Mouse (Mus musculus): ENCODE data around the gene U2af2. TPM values are rescaled to one million over a fixed set of nuclear protein-coding genes. Genes with fewer than 3 reads are reported as not detected.

The U2af2 gene
- polyA plus RNA-seq, 1 experiment from 2014 or later, result 130 TPM

- peaks cover 26% of the 10 kb centered on the region for H3K36me3 ChIP-seq
- H3K27ac ChIP-seq, result peak overlapping the region; percentile 95
- 11% methylated on average over 6 of the region's 6 CpGs for WGBS
Measured at GRCm38 (mm10) chr7:5080815-5081214, 18.9 kb downstream of the U2af2 start.

DNA sequence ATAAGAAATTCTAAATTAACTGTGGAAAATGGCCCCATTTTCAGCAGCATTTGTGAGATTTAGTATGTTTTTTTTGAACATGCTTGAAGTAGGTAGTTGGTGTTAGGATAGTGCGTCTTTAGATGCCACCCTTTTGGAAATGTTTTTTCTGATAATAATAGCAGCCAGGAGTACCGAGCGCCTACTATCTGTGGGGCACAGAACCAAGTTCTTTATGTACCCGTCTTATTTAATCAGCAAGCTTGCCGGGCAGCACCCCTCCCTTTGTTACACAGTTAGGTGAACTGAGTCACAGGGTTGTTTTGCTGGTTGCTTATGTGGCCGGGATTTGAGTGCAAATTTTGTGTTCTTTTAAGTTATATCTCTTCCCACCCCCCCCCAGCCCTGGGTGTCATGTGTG lies 19.3 kb downstream of the U2af2 start:
- Histone ChIP-seq H3K4me2 (replicated peaks) (peak overlapping the region; percentile 68), H3K9ac (0 out of 2 replicates have a peak overlapping the region, but pooled peaks have one; percentile 99), H3K27ac (no peak overlapping the region), H3K27me3 (replicated peaks) (no peaks in the 10 kb centered on the region), H3K36me3 (peaks cover 23% of the 10 kb centered on the region), H3K4me3 (replicated peaks) (peak overlapping the region; percentile 99), H3K4me1 (replicated peaks) (peaks cover 8% of the 10 kb centered on the region), H3K9me3 (no peaks in the 10 kb centered on the region)
- ATAC-seq, result no peak
- WGBS, result 57% methylated on average over 6 of the region's 6 CpGs

More at GRCm38 (mm10) chr7:5080815-5081214, 18.9 kb downstream of the U2af2 start:
- H3K4me1 ChIP-seq (replicated peaks), result peaks cover 8% of the 10 kb centered on the region
- no peaks in the 10 kb centered on the region for H3K9me3 ChIP-seq
- peak overlapping the region; percentile 99 for H3K4me3 ChIP-seq (replicated peaks)
- no peak for ATAC-seq
- H3K27me3 ChIP-seq (replicated peaks), result no peaks in the 10 kb centered on the region
- H3K4me2 ChIP-seq (replicated peaks), result peak overlapping the region; percentile 68
- peak overlapping the region; percentile 99 for H3K9ac ChIP-seq

- Histone ChIP-seq H3K36me3 (peaks cover 19% of the 10 kb centered on the region), H3K27ac (peak overlapping the region; percentile 6; the same call in 1 of the 2 replicates), H3K9me3 (no peaks in the 10 kb centered on the region), H3K9ac (no peak overlapping the region), H3K4me3 (replicated peaks) (peak overlapping the region; percentile 99; the same call in 1 of the 2 replicates), H3K4me1 (replicated peaks) (peaks cover 8% of the 10 kb centered on the region), H3K27me3 (replicated peaks) (no peaks in the 10 kb centered on the region), H3K4me2 (replicated peaks) (peak overlapping the region; percentile 68)
- 87% methylated on average over 2 of the region's 2 CpGs for WGBS
- no peak for ATAC-seq
Measured at GRCm38 (mm10) chr7:5081939-5082338, 20.0 kb downstream of the U2af2 start.

DNA sequence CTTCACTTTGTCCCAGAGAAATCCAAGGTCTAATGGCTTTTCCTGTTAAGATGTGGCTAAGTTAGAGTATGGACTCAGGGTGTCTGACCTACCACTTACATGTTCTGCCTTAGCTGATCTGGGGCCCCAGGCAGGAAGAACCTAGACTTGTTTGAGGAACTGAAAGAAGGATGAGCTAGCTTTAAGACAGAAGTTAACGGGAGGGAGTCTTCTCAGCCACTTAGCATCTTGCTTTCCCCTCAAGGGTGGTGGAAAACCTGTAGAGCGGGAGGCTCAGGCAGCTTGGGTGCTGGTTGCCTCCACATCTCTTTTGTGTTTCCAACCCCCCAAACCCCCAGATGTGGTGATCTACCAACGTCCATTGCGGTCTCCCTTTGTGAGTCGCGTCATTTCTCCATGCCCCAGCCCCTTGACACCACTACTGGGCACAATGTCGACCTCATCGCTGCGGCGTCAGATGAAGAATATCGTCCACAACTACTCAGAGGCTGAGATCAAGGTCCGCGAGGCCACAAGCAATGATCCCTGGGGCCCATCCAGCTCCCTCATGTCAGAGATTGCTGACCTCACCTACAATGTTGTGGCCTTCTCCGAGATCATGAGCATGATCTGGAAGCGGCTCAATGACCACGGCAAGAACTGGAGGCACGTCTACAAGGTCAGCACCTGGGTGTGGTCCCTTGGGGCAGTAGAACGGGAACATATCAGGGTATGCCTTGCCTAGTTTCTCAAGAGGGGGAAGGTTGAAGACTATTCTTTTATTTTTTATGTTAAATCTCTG lies 21.6 kb downstream of the U2af2 start:
- Histone ChIP-seq H3K27me3 (replicated peaks) (no peaks in the 10 kb centered on the region), H3K27ac (0 out of 2 replicates have a peak overlapping the region, but pooled peaks have one; percentile 32), H3K9ac (0 out of 2 replicates have a peak overlapping the region, but pooled peaks have one; percentile 10), H3K4me2 (replicated peaks) (peak overlapping the region; percentile 32), H3K4me3 (replicated peaks) (no peak overlapping the region), H3K4me1 (replicated peaks) (peaks cover 10% of the 10 kb centered on the region), H3K36me3 (peaks cover 12% of the 10 kb centered on the region), H3K9me3 (no peaks in the 10 kb centered on the region)
- no peak for ATAC-seq
- 85% methylated on average over 18 of the region's 18 CpGs for WGBS

GRCm38 (mm10) chr7:5085512-5085911 lies 23.6 kb downstream of the U2af2 start:
- Histone ChIP-seq H3K4me1 (replicated peaks) (peaks cover 11% of the 10 kb centered on the region), H3K9me3 (no peaks in the 10 kb centered on the region), H3K27ac (no peak overlapping the region), H3K4me3 (replicated peaks) (no peak overlapping the region), H3K4me2 (replicated peaks) (no peak overlapping the region), H3K9ac (no peak overlapping the region), H3K27me3 (replicated peaks) (no peaks in the 10 kb centered on the region), H3K36me3 (peaks cover 16% of the 10 kb centered on the region)
- WGBS, result 95% methylated on average over 1 of the region's 1 CpGs
- no peak for ATAC-seq

DNA sequence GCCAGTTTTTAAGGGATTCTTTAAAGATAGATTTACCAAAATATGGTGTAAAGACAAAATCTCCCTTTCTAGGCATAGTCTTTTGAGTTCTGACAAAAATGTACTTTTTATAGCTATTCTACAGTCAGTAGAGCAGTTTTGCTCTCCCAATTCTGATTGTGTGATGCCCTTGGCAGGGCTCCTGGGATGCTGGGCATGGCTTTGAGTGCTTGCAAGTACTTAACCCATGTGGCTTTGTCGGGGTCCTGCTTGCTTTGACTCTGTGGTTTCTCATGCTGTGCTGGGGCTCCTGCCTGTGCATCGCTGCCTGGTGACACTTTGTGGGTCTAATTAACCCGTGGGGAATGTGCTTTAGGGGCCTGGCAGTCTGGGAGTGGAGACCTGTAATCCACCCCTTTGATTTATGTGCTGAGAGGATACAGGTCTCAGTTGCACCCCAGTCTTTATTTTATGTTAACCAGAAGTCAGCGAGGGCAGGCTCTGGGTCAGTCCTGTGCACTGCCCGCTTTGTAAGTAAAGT lies 25.0 kb downstream of the U2af2 start:
- H3K27ac ChIP-seq, result no peak overlapping the region
- no peak overlapping the region for H3K9ac ChIP-seq
- H3K36me3 ChIP-seq, result peaks cover 18% of the 10 kb centered on the region
- H3K4me1 ChIP-seq (replicated peaks), result peaks cover 7% of the 10 kb centered on the region; the same call in 1 of the 2 replicates
- H3K4me2 ChIP-seq (replicated peaks), result no peak overlapping the region
- ATAC-seq, result no peak
- H3K4me3 ChIP-seq (replicated peaks), result no peak overlapping the region
- no peaks in the 10 kb centered on the region for H3K27me3 ChIP-seq (replicated peaks)
- 75% methylated on average over 5 of the region's 5 CpGs for WGBS
- H3K9me3 ChIP-seq, result no peaks in the 10 kb centered on the region

DNA sequence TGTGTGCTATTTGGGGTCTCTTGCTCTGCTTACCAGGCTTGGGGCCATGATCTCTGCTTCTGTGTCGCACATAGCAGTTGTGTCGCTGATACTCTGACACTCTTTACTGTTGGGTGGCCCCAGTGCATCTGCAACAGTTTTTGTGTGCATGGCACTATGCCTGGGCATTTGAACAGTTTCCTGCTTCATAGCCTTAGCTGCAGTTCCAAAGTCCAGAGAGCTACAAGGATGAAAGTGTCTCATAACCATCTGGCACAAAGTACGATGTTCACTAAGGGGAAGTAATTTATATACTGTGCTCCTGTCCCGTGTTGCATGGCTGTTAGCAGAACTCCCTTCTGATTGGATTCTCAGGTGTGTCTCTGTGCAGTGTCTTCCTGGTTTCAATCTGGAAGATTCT lies 25.9 kb downstream of the U2af2 start:
- WGBS, result 70% methylated on average over 4 of the region's 4 CpGs
- no peaks in the 10 kb centered on the region for H3K9me3 ChIP-seq
- H3K4me2 ChIP-seq (replicated peaks), result peak overlapping the region; percentile 24; the same call in 1 of the 2 replicates
- H3K27ac ChIP-seq, result peak overlapping the region; percentile 64
- H3K9ac ChIP-seq, result no peak overlapping the region
- H3K4me3 ChIP-seq (replicated peaks), result no peak overlapping the region
- H3K36me3 ChIP-seq, result peaks cover 27% of the 10 kb centered on the region
- peak; percentile 85 for ATAC-seq
- H3K27me3 ChIP-seq (replicated peaks), result no peaks in the 10 kb centered on the region
- H3K4me1 ChIP-seq (replicated peaks), result peaks cover 5% of the 10 kb centered on the region; the same call in 1 of the 2 replicates

DNA sequence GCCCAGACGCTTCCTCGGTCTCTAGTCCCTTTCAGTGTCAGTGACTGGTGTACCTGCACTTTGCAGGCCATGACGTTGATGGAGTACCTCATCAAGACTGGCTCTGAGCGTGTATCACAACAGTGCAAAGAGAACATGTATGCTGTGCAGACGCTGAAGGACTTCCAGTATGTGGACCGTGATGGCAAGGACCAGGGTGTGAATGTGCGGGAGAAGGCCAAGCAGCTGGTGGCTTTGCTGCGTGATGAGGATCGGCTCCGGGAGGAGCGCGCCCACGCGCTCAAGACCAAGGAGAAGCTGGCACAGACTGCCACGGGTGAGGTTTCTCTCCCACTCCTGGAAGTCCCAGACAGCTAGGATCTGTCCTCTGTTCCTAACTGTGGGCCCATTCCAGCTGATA lies 27.9 kb downstream of the U2af2 start:
- Histone ChIP-seq H3K36me3 (peaks cover 39% of the 10 kb centered on the region), H3K9me3 (no peaks in the 10 kb centered on the region), H3K4me3 (replicated peaks) (no peak overlapping the region), H3K4me1 (replicated peaks) (0 out of 2 replicates have a peak, but pooled peaks cover 3% of the 10 kb centered on the region), H3K27ac (no peak overlapping the region), H3K9ac (no peak overlapping the region), H3K27me3 (replicated peaks) (no peaks in the 10 kb centered on the region), H3K4me2 (replicated peaks) (no peak overlapping the region)
- ATAC-seq, result no peak
- 95% methylated on average over 15 of the region's 15 CpGs for WGBS

GRCm38 (mm10) chr7:5091008-5091728 lies 29.2 kb downstream of the U2af2 start:
- no peaks in the 10 kb centered on the region for H3K27me3 ChIP-seq (replicated peaks)
- H3K27ac ChIP-seq, result no peak overlapping the region
- no peak for ATAC-seq
- H3K9ac ChIP-seq, result no peak overlapping the region
- 91% methylated on average over 15 of the region's 15 CpGs for WGBS
- no peak overlapping the region for H3K4me3 ChIP-seq (replicated peaks)
- no peak overlapping the region for H3K4me2 ChIP-seq (replicated peaks)
- H3K9me3 ChIP-seq, result no peaks in the 10 kb centered on the region
- H3K4me1 ChIP-seq (replicated peaks), result 0 out of 2 replicates have a peak, but pooled peaks cover 3% of the 10 kb centered on the region
- peaks cover 46% of the 10 kb centered on the region for H3K36me3 ChIP-seq

DNA sequence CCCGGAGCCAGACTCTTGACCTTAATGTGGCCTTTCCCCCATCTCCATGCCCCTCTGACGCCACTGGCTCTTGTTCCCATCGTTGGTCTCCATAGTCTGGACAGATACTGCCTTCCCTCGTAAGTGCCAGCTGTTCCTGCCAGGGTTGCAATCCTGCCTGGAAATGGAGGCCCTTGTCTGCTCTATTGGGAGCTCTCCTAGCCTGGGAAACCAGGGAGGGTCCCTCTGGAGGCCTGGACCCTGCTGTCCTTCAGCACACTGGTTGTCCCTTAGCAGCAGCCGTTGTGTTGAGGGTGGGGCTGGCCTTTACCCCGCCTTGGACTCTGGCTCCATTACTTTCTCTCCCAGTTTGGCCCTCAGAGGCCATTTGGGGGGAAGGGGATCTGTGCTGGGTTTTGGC lies 30.4 kb downstream of the U2af2 start:
- Histone ChIP-seq H3K9ac (no peak overlapping the region), H3K27ac (no peak overlapping the region), H3K27me3 (replicated peaks) (no peaks in the 10 kb centered on the region), H3K4me3 (replicated peaks) (no peak overlapping the region), H3K4me1 (replicated peaks) (0 out of 2 replicates have a peak, but pooled peaks cover 3% of the 10 kb centered on the region), H3K9me3 (no peaks in the 10 kb centered on the region), H3K4me2 (replicated peaks) (no peak overlapping the region), H3K36me3 (peaks cover 48% of the 10 kb centered on the region)
- 71% methylated on average over 6 of the region's 6 CpGs for WGBS
- no peak for ATAC-seq

GRCm38 (mm10) chr7:5092831-5093510 lies 31.0 kb downstream of the U2af2 start:
- Histone ChIP-seq H3K9ac (no peak overlapping the region), H3K36me3 (peaks cover 53% of the 10 kb centered on the region), H3K27me3 (replicated peaks) (no peaks in the 10 kb centered on the region), H3K27ac (no peak overlapping the region), H3K4me3 (replicated peaks) (no peak overlapping the region), H3K4me1 (replicated peaks) (0 out of 2 replicates have a peak, but pooled peaks cover 3% of the 10 kb centered on the region), H3K9me3 (no peaks in the 10 kb centered on the region), H3K4me2 (replicated peaks) (no peak overlapping the region)
- WGBS, result 82% methylated on average over 21 of the region's 21 CpGs
- no peak for ATAC-seq

DNA sequence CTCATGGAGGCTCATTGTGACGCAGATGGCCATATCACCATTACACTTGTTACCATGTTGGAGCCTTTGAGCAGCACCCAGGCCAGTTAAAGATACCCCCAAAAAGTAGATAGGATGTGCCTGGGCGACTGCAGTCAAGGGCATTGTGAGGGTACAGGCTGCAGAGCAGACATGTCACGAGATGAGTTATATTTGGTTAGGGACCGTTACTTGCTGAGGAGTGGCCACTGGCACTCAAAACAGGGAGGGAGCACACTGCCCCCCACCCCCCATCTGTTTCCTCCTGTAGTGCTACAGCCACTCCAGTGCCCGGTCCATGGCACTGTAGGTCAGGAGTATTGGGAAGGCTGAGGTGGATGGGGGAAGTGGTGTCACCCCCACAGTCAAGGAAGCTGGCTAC lies 36.8 kb downstream of the U2af2 start:
- Histone ChIP-seq H3K36me3 (peaks cover 35% of the 10 kb centered on the region), H3K4me3 (replicated peaks) (no peak overlapping the region), H3K27me3 (replicated peaks) (no peaks in the 10 kb centered on the region), H3K27ac (no peak overlapping the region), H3K9me3 (no peaks in the 10 kb centered on the region), H3K4me1 (replicated peaks) (no peaks in the 10 kb centered on the region), H3K9ac (no peak overlapping the region), H3K4me2 (replicated peaks) (no peak overlapping the region)
- WGBS, result 89% methylated on average over 5 of the region's 5 CpGs
- ATAC-seq, result no peak

Data from intestine, embryonic 15.5 days (tissue).